Mouse (Mus musculus): ENCODE data around the gene Ddx10. TPM values are rescaled to one million over a fixed set of nuclear protein-coding genes. Genes with fewer than 3 reads are reported as not detected.
A peak's percentile ranks its signal among the peaks of the same experiment; 100 is the strongest.

Ddx10 gene
- polyA plus RNA-seq, 1 experiment from 2014 or later = 10.7 TPM

- Histone ChIP-seq H3K9me3 (replicated peaks) (no peaks in the 10 kb centered on the region), H3K4me2 (no peak overlapping the region), H3K27me3 (no peaks in the 10 kb centered on the region), H3K9ac (no peak overlapping the region), H3K36me3 (replicated peaks) (no peaks in the 10 kb centered on the region), H3K4me3 (replicated peaks) (no peak overlapping the region), H3K27ac (replicated peaks) (no peak overlapping the region), H3K4me1 (replicated peaks) (no peaks in the 10 kb centered on the region)
- ATAC-seq (ENCODE audit: insufficient read depth) = no peak
- WGBS (ENCODE audit: insufficient replicate concordance) = 44% methylated on average over 5 of the region's 5 CpGs
Observed at GRCm38 (mm10) chr9:53268036-53268435, 20.2 kb upstream of the Ddx10 start.

GRCm38 (mm10) chr9:53265589-53265988 is 17.7 kb upstream of the Ddx10 start:
- H3K4me2 ChIP-seq = no peak overlapping the region
- H3K36me3 ChIP-seq (replicated peaks) = no peaks in the 10 kb centered on the region
- no peaks in the 10 kb centered on the region for H3K9me3 ChIP-seq (replicated peaks)
- H3K9ac ChIP-seq = no peak overlapping the region
- no peak for ATAC-seq (ENCODE audit: insufficient read depth)
- 79% methylated on average over 2 of the region's 2 CpGs for WGBS (ENCODE audit: insufficient replicate concordance)
- H3K4me1 ChIP-seq (replicated peaks) = no peaks in the 10 kb centered on the region
- H3K4me3 ChIP-seq (replicated peaks) = no peak overlapping the region
- H3K27ac ChIP-seq (replicated peaks) = no peak overlapping the region
- H3K27me3 ChIP-seq = no peaks in the 10 kb centered on the region

- WGBS (ENCODE audit: insufficient replicate concordance) = 52% methylated on average over 4 of the region's 4 CpGs
- Histone ChIP-seq H3K27me3 (no peaks in the 10 kb centered on the region), H3K9me3 (replicated peaks) (no peaks in the 10 kb centered on the region), H3K36me3 (replicated peaks) (no peaks in the 10 kb centered on the region), H3K4me3 (replicated peaks) (no peak overlapping the region), H3K9ac (no peak overlapping the region), H3K4me2 (no peak overlapping the region), H3K27ac (replicated peaks) (no peak overlapping the region), H3K4me1 (replicated peaks) (no peaks in the 10 kb centered on the region)
- no peak for ATAC-seq (ENCODE audit: insufficient read depth)
Observed at GRCm38 (mm10) chr9:53264387-53264786, 16.5 kb upstream of the Ddx10 start.

DNA sequence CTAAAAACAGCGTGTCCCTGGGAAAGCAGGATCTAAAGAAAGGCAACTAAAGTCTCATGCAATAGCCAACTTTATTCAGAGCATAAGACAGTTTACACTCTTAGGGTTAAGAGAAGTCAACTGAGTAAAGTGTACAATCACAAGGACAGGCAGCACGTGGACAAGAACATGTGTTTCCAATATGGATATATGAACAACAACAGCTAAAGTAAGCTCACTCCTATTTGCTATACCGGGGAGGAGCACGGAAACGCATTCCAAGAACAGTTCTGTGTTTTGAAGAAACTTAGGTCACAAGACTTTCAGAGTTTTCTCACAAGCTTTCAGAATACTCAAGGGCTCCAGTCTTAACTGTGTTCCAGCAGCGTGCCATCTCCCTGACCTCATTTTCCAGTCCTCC is 10.3 kb upstream of the Ddx10 start:
- Histone ChIP-seq H3K4me3 (replicated peaks) (no peak overlapping the region), H3K9me3 (replicated peaks) (no peaks in the 10 kb centered on the region), H3K4me1 (replicated peaks) (no peaks in the 10 kb centered on the region), H3K27ac (replicated peaks) (no peak overlapping the region), H3K27me3 (no peaks in the 10 kb centered on the region), H3K4me2 (no peak overlapping the region), H3K36me3 (replicated peaks) (no peaks in the 10 kb centered on the region), H3K9ac (no peak overlapping the region)
- 47% methylated on average over 6 of the region's 6 CpGs for WGBS (ENCODE audit: insufficient replicate concordance)
- ATAC-seq (ENCODE audit: insufficient read depth) = no peak

- Histone ChIP-seq H3K4me2 (no peak overlapping the region), H3K9me3 (replicated peaks) (no peaks in the 10 kb centered on the region), H3K27me3 (no peaks in the 10 kb centered on the region), H3K4me1 (replicated peaks) (no peaks in the 10 kb centered on the region), H3K4me3 (replicated peaks) (no peak overlapping the region), H3K9ac (no peak overlapping the region), H3K36me3 (replicated peaks) (no peaks in the 10 kb centered on the region), H3K27ac (replicated peaks) (no peak overlapping the region)
- ATAC-seq (ENCODE audit: insufficient read depth) = no peak
- 21% methylated on average over 3 of the region's 3 CpGs for WGBS (ENCODE audit: insufficient replicate concordance)
Observed at GRCm38 (mm10) chr9:53257772-53258171, 9.9 kb upstream of the Ddx10 start.

GRCm38 (mm10) chr9:53256690-53257305 is 8.9 kb upstream of the Ddx10 start:
- Histone ChIP-seq H3K4me2 (no peak overlapping the region), H3K9me3 (replicated peaks) (no peaks in the 10 kb centered on the region), H3K36me3 (replicated peaks) (no peaks in the 10 kb centered on the region), H3K27ac (replicated peaks) (no peak overlapping the region), H3K27me3 (no peaks in the 10 kb centered on the region), H3K4me3 (replicated peaks) (no peak overlapping the region), H3K9ac (no peak overlapping the region), H3K4me1 (replicated peaks) (no peaks in the 10 kb centered on the region)
- WGBS (ENCODE audit: insufficient replicate concordance) = 63% methylated on average over 4 of the region's 4 CpGs
- ATAC-seq (ENCODE audit: insufficient read depth) = no peak

DNA sequence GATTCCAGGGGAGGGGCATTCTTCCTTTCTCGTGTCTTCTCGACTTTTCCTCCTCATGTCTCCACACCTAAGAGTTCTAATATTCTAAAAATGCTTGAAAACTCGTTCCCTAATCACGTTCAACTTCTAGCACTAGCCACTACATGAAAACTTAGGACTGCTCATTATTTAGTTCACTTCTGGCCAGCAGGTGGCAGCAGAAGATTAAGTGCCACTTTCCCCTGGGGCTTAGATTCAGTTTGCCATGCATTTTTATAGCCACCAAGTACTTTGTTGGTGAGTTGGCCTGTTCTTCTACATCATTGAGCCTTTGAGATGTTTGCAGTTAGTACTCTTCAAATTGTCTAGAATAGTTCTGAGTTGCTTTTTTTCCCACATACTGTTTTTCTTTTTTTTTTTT is 6.5 kb upstream of the Ddx10 start:
- Histone ChIP-seq H3K27ac (replicated peaks) (no peak overlapping the region), H3K36me3 (replicated peaks) (no peaks in the 10 kb centered on the region), H3K4me2 (no peak overlapping the region), H3K27me3 (no peaks in the 10 kb centered on the region), H3K4me1 (replicated peaks) (no peaks in the 10 kb centered on the region), H3K9ac (no peak overlapping the region), H3K4me3 (replicated peaks) (no peak overlapping the region), H3K9me3 (replicated peaks) (no peaks in the 10 kb centered on the region)
- 6% methylated on average over 4 of the region's 4 CpGs for WGBS (ENCODE audit: insufficient replicate concordance)
- ATAC-seq (ENCODE audit: insufficient read depth) = no peak

GRCm38 (mm10) chr9:53247516-53247915 is 337 bp downstream of the Ddx10 start:
- H3K9ac ChIP-seq = peak overlapping the region; percentile 63
- H3K4me3 ChIP-seq (replicated peaks) = peak overlapping the region; percentile 75
- peak; percentile 37 for ATAC-seq (ENCODE audit: insufficient read depth)
- H3K4me2 ChIP-seq = peak overlapping the region; percentile 94
- H3K36me3 ChIP-seq (replicated peaks) = no peaks in the 10 kb centered on the region
- peaks cover 11% of the 10 kb centered on the region for H3K4me1 ChIP-seq (replicated peaks)
- no peaks in the 10 kb centered on the region for H3K27me3 ChIP-seq
- WGBS (ENCODE audit: insufficient replicate concordance) = under 1% methylated on average over 23 of the region's 23 CpGs
- no peaks in the 10 kb centered on the region for H3K9me3 ChIP-seq (replicated peaks)
- H3K27ac ChIP-seq (replicated peaks) = no peak overlapping the region

GRCm38 (mm10) chr9:53218181-53218580 is 29.7 kb downstream of the Ddx10 start:
- H3K9ac ChIP-seq = no peak overlapping the region
- H3K4me2 ChIP-seq = no peak overlapping the region
- no peak for ATAC-seq (ENCODE audit: insufficient read depth)
- 64% methylated on average over 2 of the region's 2 CpGs for WGBS (ENCODE audit: insufficient replicate concordance)
- H3K27me3 ChIP-seq = no peaks in the 10 kb centered on the region
- H3K4me1 ChIP-seq (replicated peaks) = no peaks in the 10 kb centered on the region
- H3K27ac ChIP-seq (replicated peaks) = no peak overlapping the region
- 0 out of 2 replicates have a peak, but pooled peaks cover 2% of the 10 kb centered on the region for H3K36me3 ChIP-seq (replicated peaks)
- H3K9me3 ChIP-seq (replicated peaks) = no peaks in the 10 kb centered on the region
- no peak overlapping the region for H3K4me3 ChIP-seq (replicated peaks)

DNA sequence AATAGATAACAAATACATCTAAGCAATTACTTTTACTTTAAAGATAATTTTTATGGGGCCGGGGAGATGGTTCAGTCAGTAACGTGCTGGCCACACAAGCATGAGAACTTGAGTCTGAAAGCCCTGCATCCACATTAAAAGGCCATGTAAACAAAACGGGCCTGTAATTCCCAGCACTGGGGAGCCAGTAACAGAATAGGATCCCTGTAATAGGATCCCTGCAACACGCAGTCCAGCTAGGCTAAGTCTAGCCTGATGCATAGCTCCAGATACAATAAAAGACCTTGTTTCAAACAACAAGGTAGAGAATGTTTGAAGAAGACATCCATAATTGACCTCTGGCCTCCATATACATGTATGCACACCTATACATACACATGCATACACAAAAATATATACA is 39.6 kb downstream of the Ddx10 start:
- H3K4me3 ChIP-seq (replicated peaks) = no peak overlapping the region
- H3K9me3 ChIP-seq (replicated peaks) = no peaks in the 10 kb centered on the region
- no peak for ATAC-seq (ENCODE audit: insufficient read depth)
- no peaks in the 10 kb centered on the region for H3K4me1 ChIP-seq (replicated peaks)
- H3K9ac ChIP-seq = no peak overlapping the region
- peaks cover 5% of the 10 kb centered on the region for H3K36me3 ChIP-seq (replicated peaks)
- no peak overlapping the region for H3K27ac ChIP-seq (replicated peaks)
- H3K4me2 ChIP-seq = no peak overlapping the region
- no peaks in the 10 kb centered on the region for H3K27me3 ChIP-seq
- 72% methylated on average over 4 of the region's 4 CpGs for WGBS (ENCODE audit: insufficient replicate concordance)

GRCm38 (mm10) chr9:53174590-53174989 is 73.3 kb downstream of the Ddx10 start:
- Histone ChIP-seq H3K36me3 (replicated peaks) (no peaks in the 10 kb centered on the region), H3K27ac (replicated peaks) (no peak overlapping the region), H3K9me3 (replicated peaks) (no peaks in the 10 kb centered on the region), H3K9ac (no peak overlapping the region), H3K27me3 (no peaks in the 10 kb centered on the region), H3K4me3 (replicated peaks) (no peak overlapping the region), H3K4me1 (replicated peaks) (no peaks in the 10 kb centered on the region; the same call in 1 of the 2 replicates), H3K4me2 (no peak overlapping the region)
- ATAC-seq (ENCODE audit: insufficient read depth) = 0 out of 2 replicates have a peak, but pooled peaks have one; percentile 28
- 21% methylated on average over 2 of the region's 2 CpGs for WGBS (ENCODE audit: insufficient replicate concordance)

- H3K27ac ChIP-seq (replicated peaks) = no peak overlapping the region
- no peaks in the 10 kb centered on the region for H3K27me3 ChIP-seq
- H3K4me1 ChIP-seq (replicated peaks) = no peaks in the 10 kb centered on the region
- ATAC-seq (ENCODE audit: insufficient read depth) = no peak
- H3K36me3 ChIP-seq (replicated peaks) = no peaks in the 10 kb centered on the region
- H3K4me3 ChIP-seq (replicated peaks) = no peak overlapping the region
- H3K4me2 ChIP-seq = no peak overlapping the region
- no peak overlapping the region for H3K9ac ChIP-seq
- H3K9me3 ChIP-seq (replicated peaks) = no peaks in the 10 kb centered on the region
- 50% methylated on average over 2 of the region's 2 CpGs for WGBS (ENCODE audit: insufficient replicate concordance)
Observed at GRCm38 (mm10) chr9:53173258-53173657, 74.6 kb downstream of the Ddx10 start.

Data from liver, embryonic 15.5 days (tissue).